Mouse (Mus musculus) yolk sac, embryonic 10.5 days (tissue): Measurements from ENCODE around the gene Tenm3.

ENCODE experiments used
- DNase-seq: peaks from one replicate; pipeline ENCODE4 v3.0.0-alpha.2; 2017; ENCODE audit warnings: low spot score

Gene Tenm3

GRCm38 (mm10) chr8:48740951-48741350, 102.8 kb downstream of the Tenm3 start:
- DNase-seq, result no peak

GRCm38 (mm10) chr8:48740147-48740881, 103.4 kb downstream of the Tenm3 start:
- no peak for DNase-seq

GRCm38 (mm10) chr8:48733731-48734130, 110.0 kb downstream of the Tenm3 start:
- no peak for DNase-seq

DNA sequence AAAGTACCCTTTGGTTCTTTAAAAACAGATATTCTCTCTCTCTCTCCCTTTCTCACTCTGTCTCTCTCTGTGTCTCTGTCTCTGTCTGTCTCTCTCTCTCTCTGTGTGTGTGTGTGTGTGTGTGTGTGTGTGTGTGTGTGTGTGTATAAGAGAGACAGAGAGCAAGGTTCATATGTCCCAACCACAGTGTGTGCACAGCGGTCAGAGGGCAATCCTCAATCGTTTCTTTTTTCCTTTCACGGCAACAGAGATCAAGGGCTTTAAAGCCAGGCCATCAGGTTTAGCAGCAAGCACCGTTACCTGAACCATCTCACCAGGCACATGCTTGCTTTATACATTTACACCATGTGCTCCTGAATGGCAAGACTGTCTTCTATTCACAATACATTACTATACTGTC, 110.7 kb downstream of the Tenm3 start:
- DNase-seq, result peak; percentile 32

GRCm38 (mm10) chr8:48730701-48731100, 113.0 kb downstream of the Tenm3 start:
- DNase-seq, result peak; percentile 35

DNA sequence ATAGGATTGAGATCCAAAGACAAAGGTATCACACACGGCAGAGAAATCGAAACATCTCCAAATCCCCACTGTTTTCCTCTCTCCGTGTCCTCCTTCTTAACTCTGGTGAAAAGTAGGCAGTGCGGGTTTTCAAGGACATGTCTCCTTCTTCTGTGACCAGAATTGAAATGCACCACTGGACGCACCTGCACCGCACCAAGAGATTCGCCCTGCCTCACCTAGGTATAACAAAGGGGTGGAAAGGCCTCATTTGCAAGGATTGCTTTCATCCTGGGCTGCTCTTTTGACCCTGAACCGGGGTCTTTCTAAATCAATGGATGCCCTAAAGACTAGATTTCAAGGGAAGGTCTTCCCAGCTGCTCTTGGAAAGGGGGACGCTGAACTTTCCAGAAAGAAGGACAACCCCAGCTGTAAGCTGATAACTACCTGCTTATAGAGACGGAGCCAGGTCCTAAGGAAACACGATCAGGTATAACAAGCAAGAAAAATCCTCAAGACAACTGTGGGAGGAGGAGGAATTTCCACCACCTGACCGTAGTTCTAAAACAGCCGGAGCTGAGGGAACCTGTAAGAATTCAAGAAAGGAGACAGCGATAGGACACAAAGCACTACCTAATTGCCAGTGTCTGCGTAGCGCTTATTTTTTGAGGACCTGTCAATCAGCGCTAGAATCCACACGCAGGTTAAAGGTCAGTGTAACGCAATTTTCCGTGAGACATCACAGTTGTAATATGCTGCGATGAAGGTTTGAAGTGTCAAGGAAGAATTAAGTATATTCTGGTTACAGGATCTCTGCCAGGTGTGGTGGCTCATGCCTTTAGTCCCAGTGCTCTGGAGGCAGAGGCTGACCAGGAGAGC, 114.7 kb downstream of the Tenm3 start:
- DNase-seq, result no peak

- DNase-seq, result no peak
Measured at GRCm38 (mm10) chr8:48728006-48728405, 115.7 kb downstream of the Tenm3 start.

- DNase-seq, result no peak
Measured at GRCm38 (mm10) chr8:48722744-48723143, 121.0 kb downstream of the Tenm3 start.

- DNase-seq, result no peak
Measured at GRCm38 (mm10) chr8:48722318-48722717, 121.4 kb downstream of the Tenm3 start.

GRCm38 (mm10) chr8:48721376-48721775, 122.4 kb downstream of the Tenm3 start:
- no peak for DNase-seq

- DNase-seq, result no peak
Measured at GRCm38 (mm10) chr8:48715616-48716015, 128.1 kb downstream of the Tenm3 start.

GRCm38 (mm10) chr8:48706666-48707065, 137.1 kb downstream of the Tenm3 start:
- no peak for DNase-seq

GRCm38 (mm10) chr8:48704885-48705515, 138.8 kb downstream of the Tenm3 start:
- no peak for DNase-seq

DNA sequence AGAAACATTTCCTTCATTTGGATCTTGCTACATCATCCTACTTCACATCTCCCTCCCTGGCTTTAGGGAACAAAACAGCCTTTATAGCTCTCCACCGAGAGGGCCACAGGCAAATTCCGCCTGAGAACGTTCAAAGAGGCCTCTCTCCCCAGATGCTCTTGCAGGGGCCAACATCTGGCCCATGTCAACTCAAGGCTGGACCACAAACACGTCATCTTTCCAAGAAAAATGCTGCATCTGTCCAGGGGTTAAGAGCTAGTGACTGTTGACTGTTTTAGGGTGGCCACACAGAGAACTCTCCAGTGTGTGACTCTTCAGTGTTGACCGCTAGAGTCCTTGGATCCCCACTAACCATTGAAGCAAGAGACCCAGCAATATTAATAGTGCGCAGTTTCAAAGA, 139.3 kb downstream of the Tenm3 start:
- no peak for DNase-seq

DNA sequence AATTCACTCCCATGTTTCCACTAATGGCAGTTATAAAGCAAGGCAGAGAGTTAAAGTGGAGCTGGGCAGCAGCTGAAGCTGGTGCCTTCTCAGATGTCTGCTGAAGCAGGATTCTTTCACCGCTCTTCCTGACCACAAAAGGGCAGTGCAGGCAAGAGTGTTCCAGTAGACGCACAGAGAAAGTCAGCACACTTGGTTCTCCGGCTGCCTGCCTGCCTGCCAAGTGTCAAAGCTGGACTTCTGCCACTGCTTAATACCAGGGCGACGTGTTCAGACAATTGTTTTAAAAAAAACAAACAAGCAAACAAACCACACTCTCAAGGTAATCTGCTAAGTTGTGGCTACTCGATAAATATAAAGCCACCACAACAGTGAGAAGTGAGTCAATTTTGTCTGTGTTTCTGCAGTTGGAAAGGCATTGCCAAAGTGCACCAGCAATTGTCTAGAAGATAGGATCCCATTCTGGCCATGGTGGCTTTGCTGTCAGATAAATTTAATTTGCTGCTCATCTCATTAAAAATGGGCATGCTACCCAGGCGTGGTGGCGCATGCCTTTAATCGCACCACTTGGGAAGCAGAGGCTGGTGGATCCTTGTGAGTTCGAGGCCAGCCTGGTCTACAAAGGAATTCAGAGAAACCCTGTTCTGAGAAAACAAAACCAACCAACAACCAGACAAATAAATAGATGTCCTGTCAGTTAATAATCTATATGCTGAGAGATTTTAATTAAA, 152.9 kb downstream of the Tenm3 start:
- no peak for DNase-seq

- DNase-seq, result no peak
Measured at GRCm38 (mm10) chr8:48688706-48689105, 155.0 kb downstream of the Tenm3 start.

DNA sequence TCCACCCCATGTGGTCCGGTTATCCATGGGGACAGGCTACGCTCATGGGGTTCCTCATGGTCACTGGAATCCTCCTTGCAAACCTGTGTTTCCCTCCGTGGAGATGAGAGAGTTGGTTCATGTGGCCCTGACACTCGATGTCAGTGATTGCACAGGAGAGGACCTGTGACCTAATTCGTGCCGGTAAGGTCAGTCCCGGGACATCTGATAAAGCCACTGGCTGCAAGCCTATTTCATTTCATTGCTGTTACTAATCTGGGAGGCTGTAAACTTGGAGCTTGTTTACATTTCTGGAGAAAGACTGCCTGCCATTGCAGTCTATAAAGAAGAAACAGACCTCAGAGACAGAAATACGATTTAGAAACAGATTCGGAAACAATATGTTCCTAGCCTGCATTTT, 155.6 kb downstream of the Tenm3 start:
- DNase-seq, result peak; percentile 35

DNA sequence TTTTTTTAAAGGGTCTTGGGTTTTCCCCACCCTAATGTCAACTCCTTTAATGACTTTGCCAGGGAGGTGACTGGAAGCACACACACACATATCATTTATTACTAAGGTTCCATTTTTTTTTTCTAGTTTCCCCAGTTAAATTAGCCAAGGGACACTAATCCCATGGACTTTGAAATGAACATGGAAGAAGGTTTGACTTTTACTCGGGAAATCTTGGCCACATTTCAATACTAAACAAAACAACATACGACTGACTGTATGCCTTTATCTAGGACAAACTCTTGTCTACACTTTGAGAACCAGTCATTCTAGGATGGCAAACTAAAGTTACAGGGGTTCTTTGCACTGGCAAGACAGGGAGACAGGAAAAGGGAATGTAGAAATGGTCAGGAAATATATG, 170.3 kb downstream of the Tenm3 start:
- no peak for DNase-seq

- DNase-seq, result no peak
Measured at GRCm38 (mm10) chr8:48672471-48672870, 171.3 kb downstream of the Tenm3 start.

- no peak for DNase-seq
Measured at GRCm38 (mm10) chr8:48671318-48671717, 172.4 kb downstream of the Tenm3 start.

DNA sequence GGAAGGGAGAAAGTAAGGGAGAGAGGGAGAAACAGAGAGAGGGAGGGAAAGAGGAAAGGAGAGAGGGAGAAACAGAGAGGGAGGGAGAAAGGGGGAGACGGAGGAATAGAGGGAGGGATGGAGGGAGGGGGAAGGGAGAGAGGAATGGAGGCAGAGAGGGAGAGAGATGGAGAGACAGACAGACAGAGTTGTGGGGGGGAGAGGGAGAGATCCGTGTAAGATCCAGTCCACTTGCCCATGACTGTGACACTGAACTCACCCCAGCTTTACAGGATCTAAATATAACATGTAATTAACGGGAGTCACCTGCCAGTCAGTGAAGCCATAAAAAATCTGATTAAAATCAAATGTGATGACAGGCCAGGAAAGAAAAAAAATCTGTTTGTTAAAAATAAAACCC, 172.9 kb downstream of the Tenm3 start:
- DNase-seq, result no peak

- DNase-seq, result no peak
Measured at GRCm38 (mm10) chr8:48670387-48670786, 173.4 kb downstream of the Tenm3 start.
